Mouse (Mus musculus): ENCODE measurements around the gene Cxcr4.

DNA sequence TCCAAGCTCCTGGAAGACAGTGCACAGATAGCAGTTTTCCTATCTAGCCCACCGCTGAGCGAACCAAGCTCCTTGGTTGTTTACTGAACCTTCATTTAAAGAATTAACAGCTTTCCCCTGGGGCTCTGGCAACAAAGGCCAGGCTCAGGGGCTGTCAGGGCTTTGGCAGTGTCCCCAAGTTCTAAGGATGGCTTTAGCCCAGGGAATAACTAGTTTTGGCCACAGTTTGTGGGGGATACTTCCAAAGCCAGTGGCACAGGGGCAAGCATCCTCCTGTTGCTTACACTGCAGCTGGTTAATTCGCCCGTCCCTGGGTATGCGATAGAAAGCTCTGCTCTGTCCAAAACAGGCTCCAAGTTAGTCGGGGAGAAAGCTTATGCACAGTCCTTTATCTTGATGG lies 3.4 kb upstream of the Cxcr4 start:
- TF ChIP-seq GATA1 (IDR thresholded peaks at IDR 0.05; ENCODE audit: borderline replicate concordance, low read length): no peak
- no peak for TF ChIP-seq FLI1 (IDR thresholded peaks at IDR 0.05; ENCODE audit: low read length)

All from megakaryocyte, embryonic 14.5 days (primary cell).